Mouse (Mus musculus) cerebral cortex, adult 2 months (tissue): ENCODE measurements around the gene Cstf1.

ENCODE experiments used
- WGBS: fragments of 180-500 bp; shearing (Covaris S2); methylation state at CpG from one replicate; pipeline ENCODE4 v1.1.7; 2018; 5-methylcytosine and 5-hydroxymethylcytosine counted together

Gene Cstf1

GRCm38 (mm10) chr2:172370411-172371223 lies at the start of gene Cstf1, which contains the start of gene Aurka:
Gene Cstf1 (plus strand): TSS chr2:172370681.
Gene Aurka (minus strand): TSS chr2:172370535.
- WGBS = under 1% methylated on average over 66 of the region's 66 CpGs

- 48% methylated on average over 9 of the region's 9 CpGs for WGBS
These were observed 49.6 kb upstream of the Cstf1 start for GRCm38 (mm10) chr2:172320878-172321277.

- 55% methylated on average over 8 of the region's 8 CpGs for WGBS
These were observed 42.2 kb upstream of the Cstf1 start for GRCm38 (mm10) chr2:172328248-172328647.

GRCm38 (mm10) chr2:172329179-172329578 lies 41.3 kb upstream of the Cstf1 start:
- WGBS = 4% methylated on average over 13 of the region's 13 CpGs

- 56% methylated on average over 19 of the region's 19 CpGs for WGBS
These were observed 32.1 kb upstream of the Cstf1 start for GRCm38 (mm10) chr2:172338206-172338942.

GRCm38 (mm10) chr2:172340936-172341335 lies 29.5 kb upstream of the Cstf1 start:
- WGBS = 43% methylated on average over 3 of the region's 3 CpGs

- 73% methylated on average over 5 of the region's 5 CpGs for WGBS
These were observed 28.9 kb upstream of the Cstf1 start for GRCm38 (mm10) chr2:172341606-172342005.

GRCm38 (mm10) chr2:172343751-172344150 lies 26.7 kb upstream of the Cstf1 start:
- WGBS = 86% methylated on average over 7 of the region's 7 CpGs

GRCm38 (mm10) chr2:172344669-172345068 lies 25.8 kb upstream of the Cstf1 start:
- 24% methylated on average over 5 of the region's 5 CpGs for WGBS

GRCm38 (mm10) chr2:172345258-172345738 lies 25.2 kb upstream of the Cstf1 start, which contains the start of gene Fam210b:
Gene Fam210b (plus strand): TSS chr2:172345565.
- 0% methylated on average over 33 of the region's 35 CpGs for WGBS

GRCm38 (mm10) chr2:172346034-172346929 lies 24.2 kb upstream of the Cstf1 start:
- 16% methylated on average over 31 of the region's 31 CpGs for WGBS

- 80% methylated on average over 8 of the region's 8 CpGs for WGBS
These were observed 23.4 kb upstream of the Cstf1 start for GRCm38 (mm10) chr2:172346933-172347611.

GRCm38 (mm10) chr2:172348297-172348950 lies 22.1 kb upstream of the Cstf1 start:
- WGBS = 57% methylated on average over 3 of the region's 3 CpGs

GRCm38 (mm10) chr2:172349776-172350175 lies 20.7 kb upstream of the Cstf1 start:
- WGBS = 85% methylated on average over 14 of the region's 14 CpGs

- WGBS = 92% methylated on average over 8 of the region's 8 CpGs
These were observed 19.7 kb upstream of the Cstf1 start for GRCm38 (mm10) chr2:172350773-172351172.

- WGBS = 32% methylated on average over 9 of the region's 9 CpGs
These were observed 17.3 kb upstream of the Cstf1 start for GRCm38 (mm10) chr2:172353218-172353617.

GRCm38 (mm10) chr2:172354761-172355160 lies 15.7 kb upstream of the Cstf1 start:
- WGBS = 43% methylated on average over 9 of the region's 9 CpGs

GRCm38 (mm10) chr2:172355833-172356232 lies 14.6 kb upstream of the Cstf1 start:
- 77% methylated on average over 5 of the region's 5 CpGs for WGBS

GRCm38 (mm10) chr2:172363176-172363575 lies 7.3 kb upstream of the Cstf1 start:
- WGBS = 91% methylated on average over 7 of the region's 7 CpGs

GRCm38 (mm10) chr2:172371258-172371657 lies 777 bp downstream of the Cstf1 start:
- under 1% methylated on average over 11 of the region's 11 CpGs for WGBS
